Mouse (Mus musculus) heart, adult 18-20 months (tissue): ENCODE measurements around the gene Cyp2j5. TPM values are rescaled to one million over a fixed set of nuclear protein-coding genes. Genes with fewer than 3 reads are reported as not detected.
"Not testable (repeated sequence)": the region's sequence is repeated elsewhere in the genome, so short reads cannot be mapped to it uniquely, and the experiment has no call there.

Experiments used
- DNase-seq, 2 experiments: peaks; one replicate each; pipeline ENCODE4 v3.0.0; 2021 to 2022; ENCODE audit warnings: mixed read lengths in 1 of 2
- long read RNA-seq, 2 experiments: library from polyadenylated mRNA; stranded (forward); transcript quantifications; one replicate each; pipeline ENCODE4 v2.0.0; 2021
- total RNA-seq, 2 experiments: library from RNA; stranded (reverse); gene quantifications; 2 replicates each; pipeline ENCODE4 v1.2.3; 2021

The Cyp2j5 gene
- total RNA-seq = not detected
- long read RNA-seq, experiment 1 = 0 reads
- long read RNA-seq, experiment 2 = 0 reads

GRCm38 (mm10) chr4:96663991-96664390 is at the start of gene Cyp2j5:
Gene Cyp2j5 (minus strand): TSS chr4:96664154.
- no peak for DNase-seq

- DNase-seq = peak; percentile 18 to 63
These were observed 41.5 kb upstream of the Cyp2j5 start for GRCm38 (mm10) chr4:96705281-96705951.

- no peak for DNase-seq
These were observed 34.2 kb upstream of the Cyp2j5 start for GRCm38 (mm10) chr4:96698218-96698561.

- DNase-seq = no peak
These were observed 33.7 kb upstream of the Cyp2j5 start for GRCm38 (mm10) chr4:96697511-96698217.

- DNase-seq = peak; percentile 4 to 23
These were observed 32.8 kb upstream of the Cyp2j5 start for GRCm38 (mm10) chr4:96696614-96697360.

GRCm38 (mm10) chr4:96687358-96687803 is 23.4 kb upstream of the Cyp2j5 start:
- DNase-seq = no peak

- peak in 1 of 2 experiments; percentile 26 for DNase-seq
These were observed 19.5 kb upstream of the Cyp2j5 start for GRCm38 (mm10) chr4:96683474-96683873.

GRCm38 (mm10) chr4:96680966-96681365 is 17.0 kb upstream of the Cyp2j5 start:
- no peak for DNase-seq

GRCm38 (mm10) chr4:96680233-96680632 is 16.3 kb upstream of the Cyp2j5 start:
- peak; percentile 3 to 43 for DNase-seq

- no peak for DNase-seq
These were observed 907 bp upstream of the Cyp2j5 start for GRCm38 (mm10) chr4:96664668-96665454.

- DNase-seq = no peak
These were observed 28.5 kb downstream of the Cyp2j5 start for GRCm38 (mm10) chr4:96635455-96635854.

- DNase-seq = no peak
These were observed 41.5 kb downstream of the Cyp2j5 start for GRCm38 (mm10) chr4:96622474-96622873.

GRCm38 (mm10) chr4:96591791-96592150 is 72.2 kb downstream of the Cyp2j5 start:
- DNase-seq = peak in 1 of 2 experiments; percentile 84

GRCm38 (mm10) chr4:96590911-96591790 is 72.8 kb downstream of the Cyp2j5 start, which contains the start of gene Cyp2j9:
Gene Cyp2j9 (minus strand): TSS chr4:96591578.
- DNase-seq = peak; percentile 88 to 90

- no peak for DNase-seq
These were observed 82.4 kb downstream of the Cyp2j5 start for GRCm38 (mm10) chr4:96581425-96582088.

- not testable (repeated sequence) for DNase-seq
These were observed 83.6 kb downstream of the Cyp2j5 start for GRCm38 (mm10) chr4:96580351-96580750.
